Comparison of ENCODE assay signal across 26 mouse cellular contexts in the genomic region with DNA sequence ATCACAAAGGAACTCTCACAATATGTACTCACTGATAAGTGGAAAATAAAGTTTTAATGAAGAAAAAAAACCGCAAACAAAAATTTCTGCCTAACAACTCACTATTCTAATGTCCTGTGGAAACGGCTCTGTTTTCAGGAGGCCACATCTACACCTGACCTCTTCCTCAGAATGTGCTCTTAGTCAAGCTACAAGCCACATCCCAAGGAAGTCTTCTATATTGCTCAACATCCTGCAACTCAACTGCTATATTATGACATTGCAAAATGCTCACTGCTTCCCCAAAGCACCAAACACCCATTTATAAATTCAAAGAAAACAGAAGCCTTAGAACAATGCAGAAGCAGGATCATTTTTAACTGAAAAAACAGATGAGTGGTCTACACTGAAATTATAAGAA. TPM values are rescaled to one million over a fixed set of nuclear protein-coding genes. Genes with fewer than 3 reads are reported as not detected.
A peak's percentile ranks its signal among the peaks of the same experiment; 100 is the strongest.
DNase-seq lines count a peak whose midpoint lies in the region; ATAC-seq and TF ChIP-seq lines count a peak whose summit lies in the region.
"Had no signal": no experiment of that assay in that cellular context is flagged by ENCODE, and none has a peak within 500 bp of the region (broad histone marks: within the 10 kb centered on the region; RNA-seq: fewer than 3 reads in every experiment).

No protein-coding gene starts in this region.

- DNase-seq in lung, postnatal 0 days (ENCODE audit: low spot score), result peak; percentile 26
- no peak for DNase-seq in lung, postnatal 14 days
- no peak for DNase-seq in adrenal gland, adult (ENCODE audit: inconsistent age in 2 of 2, low spot score in 1 of 2)
- DNase-seq: adrenal gland, postnatal 10 days; cerebellum, adult 8-10 months; forebrain, postnatal 0 days; gastrocnemius, postnatal 14 days; heart, postnatal 36 days; kidney, adult 8-10 months; kidney, postnatal 14 days; lung, embryonic 14.5 days; midbrain, embryonic 14.5 days; right cerebral cortex, postnatal 4 days; thymus, postnatal 25 days had no signal

- no peak overlapping the region for H3K27ac ChIP-seq in lung, postnatal 0 days (ENCODE audit: low read length)
- H3K27ac ChIP-seq in bone marrow macrophage, adult 2 months (ENCODE audit: insufficient read depth, low read depth, low read length), result peak overlapping the region; percentile 86
- peak overlapping the region; percentile 56; the same call in 1 of the 2 replicates for H3K27ac ChIP-seq in liver, embryonic 16.5 days (ENCODE audit: low read length)
- H3K27ac ChIP-seq in forebrain, embryonic 13.5 days, result no peak overlapping the region
- H3K27ac ChIP-seq: embryonic facial prominence, embryonic 15.5 days; heart, embryonic 15.5 days; hindbrain, embryonic 15.5 days; layer of hippocampus, adult 2 months; limb, embryonic 12.5 days; neural tube, embryonic 12.5 days had no signal

- no peak for ATAC-seq in lung, postnatal 0 days
- ATAC-seq in liver, embryonic 16.5 days (ENCODE audit: low read depth), result no peak
- ATAC-seq in neutrophil, adult 5-6 weeks (ENCODE audit: extremely low read depth, insufficient number of reproducible peaks, low FRiP score, poor library complexity, severe bottlenecking), result peak; percentile 90
- ATAC-seq in forebrain, embryonic 13.5 days, result no peak
- ATAC-seq: forebrain, postnatal 0 days had no signal

- no peak for TF ChIP-seq POLR2A in bone marrow macrophage, adult 2 months (IDR thresholded peaks at IDR 0.05; ENCODE audit: borderline replicate concordance, low read depth, low read length)

- TF ChIP-seq CTCF in lung, postnatal 0 days (IDR thresholded peaks at IDR 0.05), result no peak
- TF ChIP-seq CTCF in bone marrow macrophage, adult 2 months (IDR thresholded peaks at IDR 0.05; ENCODE audit: low read depth, low read length), result no peak

- H3K36me3 ChIP-seq in lung, postnatal 0 days (ENCODE audit: insufficient read depth, low read length), result peaks cover 11% of the 10 kb centered on the region; the same call in 1 of the 2 replicates
- H3K36me3 ChIP-seq in liver, embryonic 16.5 days (ENCODE audit: control insufficient read depth, insufficient read depth), result no peaks in the 10 kb centered on the region
- peaks cover 20% of the 10 kb centered on the region for H3K36me3 ChIP-seq in forebrain, embryonic 13.5 days (ENCODE audit: poor library complexity, severe bottlenecking)

- 83% methylated on average over 2 of the region's 2 CpGs for WGBS in lung, postnatal 0 days
- 60% methylated on average over 2 of the region's 2 CpGs for WGBS in liver, embryonic 16.5 days (ENCODE audit: insufficient replicate concordance)
- WGBS in forebrain, embryonic 13.5 days, result 95% methylated on average over 2 of the region's 2 CpGs

- no peak for TF ChIP-seq EP300 in lung, postnatal 0 days (IDR thresholded peaks at IDR 0.05)

- no peaks in the 10 kb centered on the region for H3K27me3 ChIP-seq in lung, postnatal 0 days (replicated peaks; ENCODE audit: insufficient read depth, low read length)
- H3K27me3 ChIP-seq in liver, embryonic 16.5 days (ENCODE audit: control insufficient read depth, insufficient read depth, low read depth, low read length), result no peaks in the 10 kb centered on the region
- H3K27me3 ChIP-seq in forebrain, embryonic 13.5 days, result no peaks in the 10 kb centered on the region
- H3K27me3 ChIP-seq: embryonic facial prominence, embryonic 15.5 days; heart, embryonic 15.5 days; hindbrain, embryonic 15.5 days; limb, embryonic 12.5 days; neural tube, embryonic 12.5 days had no signal

- no peaks in the 10 kb centered on the region for H3K9me3 ChIP-seq in lung, postnatal 0 days (ENCODE audit: low read length)
- H3K9me3 ChIP-seq in liver, embryonic 16.5 days (replicated peaks; ENCODE audit: control insufficient read depth, low read length), result no peaks in the 10 kb centered on the region
- H3K9me3 ChIP-seq in forebrain, embryonic 13.5 days (replicated peaks), result no peaks in the 10 kb centered on the region
- H3K9me3 ChIP-seq: embryonic facial prominence, embryonic 15.5 days; heart, embryonic 15.5 days; hindbrain, embryonic 15.5 days; limb, embryonic 12.5 days; neural tube, embryonic 12.5 days had no signal

- H3K4me3 ChIP-seq in lung, postnatal 0 days (ENCODE audit: low read depth, low read length), result no peak overlapping the region
- no peak overlapping the region for H3K4me3 ChIP-seq in bone marrow macrophage, adult 2 months (ENCODE audit: insufficient read depth, low read length)
- no peak overlapping the region for H3K4me3 ChIP-seq in liver, embryonic 16.5 days (ENCODE audit: low read depth, low read length)
- no peak overlapping the region for H3K4me3 ChIP-seq in forebrain, embryonic 13.5 days
- H3K4me3 ChIP-seq: embryonic facial prominence, embryonic 15.5 days; heart, embryonic 15.5 days; hindbrain, embryonic 15.5 days; layer of hippocampus, adult 2 months; limb, embryonic 12.5 days; neural tube, embryonic 12.5 days had no signal

- H3K9ac ChIP-seq in lung, postnatal 0 days (replicated peaks; ENCODE audit: low read depth), result no peak overlapping the region
- no peak overlapping the region for H3K9ac ChIP-seq in liver, embryonic 16.5 days (ENCODE audit: low read depth, low read length)
- no peak overlapping the region for H3K9ac ChIP-seq in forebrain, embryonic 13.5 days
- H3K9ac ChIP-seq: embryonic facial prominence, embryonic 15.5 days; forebrain, postnatal 0 days; heart, embryonic 15.5 days; hindbrain, embryonic 15.5 days; limb, embryonic 12.5 days; lung, embryonic 14.5 days; neural tube, embryonic 12.5 days had no signal

- no peak overlapping the region for H3K4me2 ChIP-seq in lung, postnatal 0 days (replicated peaks; ENCODE audit: low read depth, low read length)
- no peak overlapping the region for H3K4me2 ChIP-seq in liver, embryonic 16.5 days (ENCODE audit: low read depth, low read length)
- H3K4me2 ChIP-seq in forebrain, embryonic 13.5 days, result no peak overlapping the region
- H3K4me2 ChIP-seq: embryonic facial prominence, embryonic 15.5 days; heart, embryonic 15.5 days; hindbrain, embryonic 15.5 days; limb, embryonic 12.5 days; lung, embryonic 14.5 days; neural tube, embryonic 12.5 days had no signal

- H3K4me1 ChIP-seq in lung, postnatal 0 days (ENCODE audit: insufficient read depth, low read depth, low read length), result no peaks in the 10 kb centered on the region
- H3K4me1 ChIP-seq in bone marrow macrophage, adult 2 months (ENCODE audit: control insufficient read depth, insufficient read depth, low read length), result peaks cover 10% of the 10 kb centered on the region
- no peaks in the 10 kb centered on the region for H3K4me1 ChIP-seq in liver, embryonic 16.5 days (ENCODE audit: control insufficient read depth, low read depth, low read length)
- H3K4me1 ChIP-seq in forebrain, embryonic 13.5 days, result no peaks in the 10 kb centered on the region
- H3K4me1 ChIP-seq: embryonic facial prominence, embryonic 15.5 days; heart, embryonic 15.5 days; hindbrain, embryonic 15.5 days; limb, embryonic 12.5 days; neural tube, embryonic 12.5 days had no signal

RNA-seq across cellular contexts. Expression of a gene that starts 18.8 kb away (rescaled TPM):
- polyA plus RNA-seq in lung, postnatal 0 days (2015; fragmentation: Nextera tagmentation; extraction: Ambion mirVana), result 1.0 and 1.1 TPM in 2 replicates
- 70.8 and 78.5 TPM in 2 replicates for polyA plus RNA-seq in bone marrow macrophage, adult 2 months (2012; ENCODE audit: insufficient read depth, insufficient read length, missing spikeins)
- 7.0 and 8.3 TPM in 2 replicates for polyA plus RNA-seq in liver, embryonic 16.5 days (2015; fragmentation: Nextera tagmentation; extraction: Ambion mirVana)
- 112 and 129 TPM in 2 replicates for total RNA-seq in neutrophil, adult 5-6 weeks (2017)
- 0.48 and 0.59 TPM in 2 replicates for polyA plus RNA-seq in forebrain, embryonic 13.5 days (2015; fragmentation: Nextera tagmentation; extraction: Ambion mirVana)
- total RNA-seq: MEL had no signal
- polyA plus RNA-seq: C2C12 had no signal

Comparison
In these comparisons a context has a peak if more than half of its experiments do, and no peak if none do; other contexts are left out.
1. H3K27ac ChIP-seq: peak in bone marrow macrophage, adult 2 months (single experiment) and liver, embryonic 16.5 days (single experiment); none in lung, postnatal 0 days (single experiment) and forebrain, embryonic 13.5 days (single experiment).